Comparison of ENCODE assay signal across 26 mouse cellular contexts in the genomic region with DNA sequence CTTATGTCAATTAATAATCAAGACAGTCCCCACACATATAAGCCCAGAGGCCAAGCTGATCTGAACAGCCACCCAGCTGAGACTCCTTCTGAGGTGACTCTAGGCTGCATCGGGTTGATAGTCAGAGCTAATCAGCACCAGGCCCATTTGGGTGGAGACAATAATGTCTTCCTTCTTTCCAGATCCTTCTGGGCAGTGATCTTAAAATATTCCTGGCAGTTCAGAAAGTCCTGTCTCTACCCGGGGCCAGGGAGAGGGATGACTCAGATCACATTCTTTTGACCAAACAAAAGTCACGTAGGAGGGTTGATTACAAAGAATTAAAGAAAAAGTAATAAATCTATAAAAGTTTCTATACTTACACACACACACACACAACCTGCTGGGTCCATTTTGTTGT. TPM values are rescaled to one million over a fixed set of nuclear protein-coding genes. Genes with fewer than 3 reads are reported as not detected.
DNase-seq lines count a peak whose midpoint lies in the region; ATAC-seq lines count a peak whose summit lies in the region.
"Had no signal": no experiment of that assay in that cellular context is flagged by ENCODE, and none has a peak within 500 bp of the region (broad histone marks: within the 10 kb centered on the region; RNA-seq: fewer than 3 reads in every experiment).

No protein-coding gene starts in this region.

- no peak overlapping the region for H3K9ac ChIP-seq in stomach, embryonic 16.5 days (ENCODE audit: low read length)
- H3K9ac ChIP-seq in kidney, embryonic 16.5 days (replicated peaks; ENCODE audit: low read length): no peak overlapping the region
- H3K9ac ChIP-seq: embryonic facial prominence, embryonic 13.5 days; embryonic facial prominence, embryonic 15.5 days; forebrain, embryonic 13.5 days; forebrain, embryonic 15.5 days; forebrain, postnatal 0 days had no signal

- no peak for ATAC-seq in stomach, embryonic 16.5 days (ENCODE audit: insufficient read depth, low FRiP score)
- no peak for ATAC-seq in kidney, embryonic 16.5 days (ENCODE audit: low FRiP score, low TSS enrichment)
- ATAC-seq: CD4-positive, CD25-positive, alpha-beta regulatory T cell, adult 4 months; forebrain, embryonic 13.5 days; forebrain, embryonic 15.5 days; forebrain, postnatal 0 days had no signal

- 65% methylated on average over 3 of the region's 3 CpGs for WGBS in stomach, embryonic 16.5 days
- WGBS in kidney, embryonic 16.5 days: 75% methylated on average over 3 of the region's 3 CpGs

- peak overlapping the region; percentile 58; the same call in 1 of the 2 replicates for H3K27ac ChIP-seq in stomach, embryonic 16.5 days (ENCODE audit: low read length)
- no peak overlapping the region for H3K27ac ChIP-seq in kidney, embryonic 16.5 days (ENCODE audit: low read length)
- H3K27ac ChIP-seq: embryonic facial prominence, embryonic 13.5 days; embryonic facial prominence, embryonic 15.5 days; forebrain, embryonic 13.5 days; forebrain, embryonic 15.5 days had no signal

- no peaks in the 10 kb centered on the region for H3K36me3 ChIP-seq in stomach, embryonic 16.5 days (ENCODE audit: control insufficient read depth, insufficient read depth, low read length)
- H3K36me3 ChIP-seq in kidney, embryonic 16.5 days (ENCODE audit: insufficient read depth, low read length): no peaks in the 10 kb centered on the region
- H3K36me3 ChIP-seq: embryonic facial prominence, embryonic 13.5 days; embryonic facial prominence, embryonic 15.5 days; forebrain, embryonic 15.5 days; G1E had no signal

- H3K4me1 ChIP-seq in stomach, embryonic 16.5 days (ENCODE audit: control insufficient read depth, insufficient read depth, low read length): no peaks in the 10 kb centered on the region
- no peaks in the 10 kb centered on the region for H3K4me1 ChIP-seq in kidney, embryonic 16.5 days (ENCODE audit: insufficient read depth, low read length)
- H3K4me1 ChIP-seq: embryonic facial prominence, embryonic 15.5 days; forebrain, embryonic 15.5 days had no signal

- no peaks in the 10 kb centered on the region for H3K9me3 ChIP-seq in stomach, embryonic 16.5 days (replicated peaks; ENCODE audit: control insufficient read depth, low read length)
- no peaks in the 10 kb centered on the region for H3K9me3 ChIP-seq in kidney, embryonic 16.5 days (ENCODE audit: low read length)
- H3K9me3 ChIP-seq: embryonic facial prominence, embryonic 15.5 days; forebrain, embryonic 13.5 days; forebrain, embryonic 15.5 days had no signal

- H3K4me3 ChIP-seq in stomach, embryonic 16.5 days (replicated peaks; ENCODE audit: low read length): no peak overlapping the region
- H3K4me3 ChIP-seq in kidney, embryonic 16.5 days (ENCODE audit: low read length): no peak overlapping the region
- H3K4me3 ChIP-seq: embryonic facial prominence, embryonic 13.5 days; embryonic facial prominence, embryonic 15.5 days; forebrain, embryonic 13.5 days; forebrain, embryonic 15.5 days had no signal

- no peaks in the 10 kb centered on the region for H3K27me3 ChIP-seq in stomach, embryonic 16.5 days (ENCODE audit: control insufficient read depth, insufficient read depth, low read length)
- no peaks in the 10 kb centered on the region for H3K27me3 ChIP-seq in kidney, embryonic 16.5 days (ENCODE audit: insufficient read depth, low read length)
- H3K27me3 ChIP-seq: CH12.LX; embryonic facial prominence, embryonic 13.5 days; embryonic facial prominence, embryonic 15.5 days; forebrain, embryonic 13.5 days; forebrain, embryonic 15.5 days had no signal

- no peak overlapping the region for H3K4me2 ChIP-seq in stomach, embryonic 16.5 days (ENCODE audit: low read depth, low read length)
- no peak overlapping the region for H3K4me2 ChIP-seq in kidney, embryonic 16.5 days (replicated peaks; ENCODE audit: low read depth, low read length)
- H3K4me2 ChIP-seq: embryonic facial prominence, embryonic 13.5 days; embryonic facial prominence, embryonic 15.5 days; forebrain, embryonic 13.5 days; forebrain, embryonic 15.5 days had no signal

- peak; percentile 71 for DNase-seq in 3T3-L1 (ENCODE audit: low read depth, low spot score)
- peak; percentile 45 for DNase-seq in NIH3T3 (ENCODE audit: low read depth)
- DNase-seq in gastrocnemius, postnatal 25 days: no peak
- no peak for DNase-seq in thymus, postnatal 25 days
- DNase-seq: adrenal gland, adult 2 months; adrenal gland, postnatal 10 days; adrenal gland, postnatal 25 days; B cell, adult 2 months; cerebellum, adult 11 months; cerebellum, adult 18-20 months; cerebellum, adult 8-10 months; cerebellum, adult 9-11 months; cerebellum, postnatal 14 days; cerebellum, postnatal 36 days; embryo, embryonic 11 days; forebrain, postnatal 0 days had no signal

RNA-seq across cellular contexts. Expression of a gene that starts 10.7 kb away (rescaled TPM):
- polyA plus RNA-seq in stomach, embryonic 16.5 days (2015; fragmentation: Nextera tagmentation; extraction: Ambion mirVana): 2.5 and 4.0 TPM in 2 replicates
- 1.00 and 1.0 TPM in 2 replicates for polyA plus RNA-seq in kidney, embryonic 16.5 days (2015; fragmentation: Nextera tagmentation; extraction: Ambion mirVana)
- total RNA-seq in gastrocnemius, postnatal 25 days (2021): 1 to 10 TPM; 1.5 to 2.0 TPM
- total RNA-seq: CH12.LX; common myeloid progenitor, adult 5-6 weeks had no signal
- polyA plus RNA-seq: G1E had no signal

Comparison
In these comparisons a context has a peak if more than half of its experiments do, and no peak if none do; other contexts are left out.
1. DNase-seq: peak in 3T3-L1 (single experiment) and NIH3T3 (single experiment); none in gastrocnemius, postnatal 25 days (single experiment) and thymus, postnatal 25 days (single experiment).